Mouse (Mus musculus) cortical plate, adult 2 months (tissue): ENCODE results near the gene Rreb1. TPM values are rescaled to one million over a fixed set of nuclear protein-coding genes. Genes with fewer than 3 reads are reported as not detected.

Source experiments
- H3K27ac ChIP-seq: fragments of 200-500 bp; 2 replicates; pipeline ENCODE4 v1.5.1; 2012; ENCODE audit warnings: low read length, control low read depth, inconsistent platforms; ENCODE audit not compliant: insufficient read depth
- H3K4me1 ChIP-seq: fragments of 200-500 bp; 2 replicates; pipeline ENCODE4 v1.6.1; 2011; ENCODE audit warnings: low read length; ENCODE audit not compliant: control insufficient read depth, insufficient read depth
- H3K4me3 ChIP-seq: fragments of 200-500 bp; 2 replicates; pipeline ENCODE4 v1.5.1; 2011; ENCODE audit warnings: mild to moderate bottlenecking, low read length, control low read depth; ENCODE audit not compliant: insufficient read depth
- CTCF ChIP-seq: fragments of 200-500 bp; IDR thresholded peaks from 2 replicates; pipeline ENCODE4 v1.5.1; 2011; ENCODE audit warnings: mild to moderate bottlenecking, control low read depth, low read length; ENCODE audit not compliant: insufficient read depth; ENCODE audit errors: extremely low read depth
- POLR2A ChIP-seq: fragments of 200-500 bp; IDR thresholded peaks from 2 replicates; pipeline ENCODE4 v1.6.1; 2011; ENCODE audit warnings: mild to moderate bottlenecking, low read length, control low read depth; ENCODE audit not compliant: insufficient read depth; ENCODE audit errors: extremely low read depth
- polyA plus RNA-seq: library from polyadenylated mRNA; depleted of rRNA; stranded (reverse); fragments of >200 nt; gene quantifications from 2 replicates; pipeline ENCODE4 v1.2.3, GENCODE M21; 2012; rRNA removed

Rreb1 gene
- polyA plus RNA-seq, 1 experiment: 32.0 TPM

- TF ChIP-seq CTCF (no peak), POLR2A (peak; percentile 89)
- Histone ChIP-seq H3K4me3 (peak within 1 kb of the TSS; percentile 73), H3K27ac (peak within 1 kb of the TSS; percentile 84), H3K4me1 (peaks cover 3% of the 10 kb centered on the region)
Observed at GRCm38 (mm10) chr13:37993704-37994404, 215.7 kb downstream of the Rreb1 start, which contains the start of gene Ssr1. TSS of gene Ssr1 (minus strand) at chr13:37994217.

GRCm38 (mm10) chr13:37994405-37994749, 216.2 kb downstream of the Rreb1 start:
- Histone ChIP-seq H3K27ac (no peak overlapping the region), H3K4me3 (peak overlapping the region; percentile 73), H3K4me1 (peaks cover 3% of the 10 kb centered on the region)
- TF ChIP-seq CTCF: no peak
- TF ChIP-seq POLR2A: no peak

DNA sequence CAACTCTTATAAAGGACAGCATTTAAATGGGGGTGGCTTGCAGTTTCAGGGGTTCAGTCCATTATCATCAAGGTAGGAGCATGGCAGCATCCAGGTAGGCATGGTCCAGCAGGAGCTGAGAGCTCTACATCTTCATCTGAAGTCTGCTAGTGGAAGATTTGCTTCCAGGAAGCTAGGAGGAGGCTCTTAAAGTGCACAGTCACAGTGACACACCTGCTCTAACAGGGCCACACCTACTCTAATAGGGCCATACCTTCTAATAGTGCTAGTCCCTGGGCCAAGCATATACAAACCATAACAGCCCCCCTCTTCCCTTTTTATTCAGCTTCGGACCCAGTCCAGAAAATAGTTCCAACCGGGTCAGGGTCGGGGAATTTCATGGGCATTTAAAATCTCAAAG, 221.5 kb downstream of the Rreb1 start:
- no peaks in the 10 kb centered on the region for H3K4me1 ChIP-seq
- H3K27ac ChIP-seq: no peak overlapping the region
- TF ChIP-seq CTCF: no peak
- TF ChIP-seq POLR2A: no peak
- no peak overlapping the region for H3K4me3 ChIP-seq

Other genes with a start within 250 kb of the Rreb1 start
- gene Ssr1, start 215.8 kb downstream of the Rreb1 start, polyA plus RNA-seq: 28.0 and 28.2 TPM in 2 replicates